Mouse (Mus musculus) lung, postnatal 0 days (tissue): ENCODE data around the gene Insl6. TPM values are rescaled to one million over a fixed set of nuclear protein-coding genes. Genes with fewer than 3 reads are reported as not detected.

Source experiments
- ATAC-seq: fragments of 200-750 bp; cut with Nextera tagmentation; 2 replicates; pipeline ENCODE4 v1.8.0; 2017; ENCODE audit warnings: moderate library complexity
- DNase-seq: peaks from one replicate; pipeline ENCODE4 v3.0.0-alpha.2; 2016; ENCODE audit warnings: low spot score
- H3K27ac ChIP-seq: fragments of 300-500 bp; sonication (generic); 2 replicates; pipeline ENCODE4 v1.5.1; 2014; ENCODE audit warnings: antibody characterized with exemption, mild to moderate bottlenecking, low read length, mixed read lengths
- H3K27me3 ChIP-seq: fragments of 300-500 bp; sonication (generic); replicated peaks from 2 replicates; pipeline ENCODE4 v1.6.1; 2014; ENCODE audit warnings: low read length, mixed read lengths; ENCODE audit not compliant: insufficient read depth
- H3K36me3 ChIP-seq: fragments of 300-500 bp; sonication (generic); 2 replicates; pipeline ENCODE4 v1.6.1; 2014; ENCODE audit warnings: low read length, mixed read lengths; ENCODE audit not compliant: insufficient read depth
- H3K4me1 ChIP-seq: fragments of 300-500 bp; sonication (generic); 2 replicates; pipeline ENCODE4 v1.6.1; 2014; ENCODE audit warnings: antibody characterized with exemption, low read depth, low read length, mixed read lengths; ENCODE audit not compliant: insufficient read depth
- H3K4me2 ChIP-seq: fragments of 300-500 bp; sonication (generic); replicated peaks from 2 replicates; pipeline ENCODE4 v1.6.1; 2014; ENCODE audit warnings: low read depth, mild to moderate bottlenecking, low read length, moderate library complexity, mixed read lengths
- H3K4me3 ChIP-seq: fragments of 300-500 bp; sonication (generic); 2 replicates; pipeline ENCODE4 v1.5.1; 2014; ENCODE audit warnings: low read depth, low read length
- H3K9ac ChIP-seq: fragments of 300-500 bp; sonication (generic); replicated peaks from 2 replicates; pipeline ENCODE4 v1.6.1; 2014; ENCODE audit warnings: low read depth, mild to moderate bottlenecking
- H3K9me3 ChIP-seq: fragments of 300-500 bp; sonication (generic); 2 replicates; pipeline ENCODE4 v1.6.1; 2016; ENCODE audit warnings: low read length, mixed read lengths
- CTCF ChIP-seq: IDR thresholded peaks from 2 replicates; pipeline ENCODE4 v1.5.1; 2016; ENCODE audit warnings: antibody characterized with exemption, mild to moderate bottlenecking
- EP300 ChIP-seq: IDR thresholded peaks from 2 replicates; pipeline ENCODE4 v1.6.1; 2016; ENCODE audit warnings: antibody characterized with exemption, mild to moderate bottlenecking, control low read depth
- WGBS: fragments of 180-500 bp; shearing (Covaris S2); extraction: QIAGEN DNeasy Blood & Tissue Kit; methylation state at CpG from one replicate; pipeline ENCODE4 v1.1.7; 2014; 5-methylcytosine and 5-hydroxymethylcytosine counted together
- polyA plus RNA-seq: library from polyadenylated mRNA; unstranded; fragments of >200 nt; fragmentation: Nextera tagmentation; extraction: Ambion mirVana; gene quantifications from 2 replicates; pipeline ENCODE4 v1.2.1, GENCODE M21; 2015

The Insl6 gene
- polyA plus RNA-seq, result 0.57 and 1.5 TPM in 2 replicates

DNA sequence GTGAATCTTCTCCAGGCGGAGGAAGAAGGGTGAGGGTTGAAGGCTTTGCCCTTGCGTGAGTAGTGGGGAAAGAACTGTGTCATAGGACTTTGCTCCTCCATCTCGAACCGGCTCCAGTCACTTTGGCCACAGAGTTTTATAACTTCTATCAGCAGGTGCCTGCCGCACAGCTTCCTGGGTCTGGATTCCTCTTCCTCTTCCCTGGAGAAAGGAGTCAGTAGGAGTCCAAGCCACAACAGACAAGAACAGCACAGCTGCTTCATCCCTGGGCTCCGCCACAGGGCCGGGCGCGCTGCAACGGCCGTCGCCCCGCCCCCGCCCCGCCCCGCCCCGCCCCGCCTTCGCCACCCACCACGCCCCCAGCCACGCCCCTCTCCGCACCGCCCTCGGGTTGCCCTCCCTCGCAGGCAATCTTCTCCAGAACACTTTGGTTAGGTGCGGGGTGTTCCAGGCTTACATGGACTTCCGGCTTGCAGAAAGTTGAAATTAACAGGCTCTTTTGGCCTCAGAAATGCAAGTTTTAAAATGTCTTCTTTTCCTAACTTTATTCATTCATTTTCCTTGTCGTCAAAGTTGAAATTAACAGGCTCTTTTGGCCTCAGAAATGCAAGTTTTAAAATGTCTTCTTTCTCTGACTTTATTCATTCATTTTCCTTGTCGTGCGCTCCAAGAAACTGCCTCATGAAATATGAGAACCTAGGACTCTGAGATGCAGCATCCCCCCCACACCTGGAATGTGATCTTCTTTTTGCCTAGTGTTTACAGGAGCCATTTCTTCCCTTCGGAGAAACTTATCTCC is at the start of gene Insl6:
Gene Insl6 (minus strand): TSS at position 304 of the 799 bp plus-strand sequence.
- H3K36me3 ChIP-seq, result no peaks in the 10 kb centered on the region
- DNase-seq, result peak; percentile 72
- ATAC-seq, result peak; percentile 99
- H3K9ac ChIP-seq, result no peak within 1 kb of the TSS
- H3K4me3 ChIP-seq, result peak within 1 kb of the TSS; percentile 22
- H3K27ac ChIP-seq, result no peak within 1 kb of the TSS
- H3K9me3 ChIP-seq, result no peaks in the 10 kb centered on the region
- 2% methylated on average over 29 of the region's 31 CpGs for WGBS
- TF ChIP-seq CTCF (no peak), EP300 (no peak)
- peak within 1 kb of the TSS; percentile 61 for H3K4me2 ChIP-seq
- 0 out of 2 replicates have a peak, but pooled peaks cover 6% of the 10 kb centered on the region for H3K27me3 ChIP-seq
- H3K4me1 ChIP-seq, result peaks cover 4% of the 10 kb centered on the region; the same call in 1 of the 2 replicates

DNA sequence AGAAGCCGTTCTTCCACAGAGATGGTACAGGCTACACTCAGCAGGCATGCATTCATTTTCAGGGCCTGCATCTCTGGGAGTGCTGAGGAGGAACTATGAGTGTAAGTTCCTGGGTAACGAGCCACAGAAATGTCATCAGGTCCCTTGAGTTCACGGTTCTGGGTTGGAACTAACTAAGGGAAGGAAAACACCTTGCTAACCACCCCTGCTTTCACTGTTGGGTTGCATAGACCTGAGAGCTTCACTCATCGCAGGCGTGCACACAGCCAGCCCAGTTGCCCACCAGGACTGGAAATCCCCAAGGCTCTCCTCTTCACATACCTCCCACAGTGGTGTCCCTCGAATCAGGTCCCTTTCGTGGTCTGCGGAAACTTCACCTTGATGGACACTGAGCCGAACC is 49.8 kb upstream of the Insl6 start:
- Histone ChIP-seq H3K4me2 (no peak overlapping the region), H3K36me3 (no peaks in the 10 kb centered on the region), H3K9me3 (no peaks in the 10 kb centered on the region), H3K27me3 (no peaks in the 10 kb centered on the region), H3K4me1 (0 out of 2 replicates have a peak, but pooled peaks cover 5% of the 10 kb centered on the region), H3K27ac (no peak overlapping the region), H3K4me3 (no peak overlapping the region), H3K9ac (no peak overlapping the region)
- TF ChIP-seq CTCF, result no peak
- ATAC-seq (no peak), DNase-seq (no peak)
- WGBS, result 89% methylated on average over 9 of the region's 9 CpGs

DNA sequence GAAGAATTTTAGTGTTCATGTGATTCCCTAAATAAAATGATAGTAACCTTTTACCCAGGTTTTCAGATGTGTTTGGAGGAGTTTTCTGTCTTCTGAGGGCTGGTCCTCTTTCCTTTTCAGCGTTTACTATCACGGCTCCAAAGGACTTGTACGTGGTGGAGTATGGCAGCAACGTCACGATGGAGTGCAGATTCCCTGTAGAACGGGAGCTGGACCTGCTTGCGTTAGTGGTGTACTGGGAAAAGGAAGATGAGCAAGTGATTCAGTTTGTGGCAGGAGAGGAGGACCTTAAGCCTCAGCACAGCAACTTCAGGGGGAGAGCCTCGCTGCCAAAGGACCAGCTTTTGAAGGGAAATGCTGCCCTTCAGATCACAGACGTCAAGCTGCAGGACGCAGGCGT is 48.3 kb upstream of the Insl6 start:
- Histone ChIP-seq H3K27me3 (no peaks in the 10 kb centered on the region), H3K27ac (no peak overlapping the region), H3K4me1 (0 out of 2 replicates have a peak, but pooled peaks cover 5% of the 10 kb centered on the region), H3K9ac (no peak overlapping the region), H3K9me3 (no peaks in the 10 kb centered on the region), H3K4me2 (peak overlapping the region; percentile 33), H3K36me3 (no peaks in the 10 kb centered on the region), H3K4me3 (no peak overlapping the region)
- no peak for TF ChIP-seq CTCF
- no peak for TF ChIP-seq EP300
- no peak for DNase-seq
- 27% methylated on average over 11 of the region's 11 CpGs for WGBS
- no peak for ATAC-seq

DNA sequence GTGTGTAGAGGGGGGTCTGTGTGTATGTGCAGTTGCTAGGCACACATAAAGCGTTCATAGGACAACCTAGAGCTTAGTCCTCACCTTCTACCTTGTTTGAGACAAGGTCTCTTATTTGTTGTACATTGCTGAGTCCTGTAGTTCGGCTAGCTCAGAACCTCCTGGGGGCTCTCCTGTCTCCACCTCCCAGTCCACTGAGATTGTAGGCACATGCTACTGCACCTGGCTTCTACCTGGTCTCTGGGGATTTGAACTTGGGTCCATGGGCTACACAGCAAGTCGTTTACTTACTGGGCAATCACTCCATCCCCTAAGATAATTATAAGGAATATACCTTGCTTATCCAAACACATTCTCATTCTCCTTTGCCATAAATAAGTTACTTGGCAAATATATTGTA is 47.5 kb upstream of the Insl6 start:
- DNase-seq (no peak), ATAC-seq (no peak)
- Histone ChIP-seq H3K9me3 (no peaks in the 10 kb centered on the region), H3K4me1 (0 out of 2 replicates have a peak, but pooled peaks cover 5% of the 10 kb centered on the region), H3K27ac (no peak overlapping the region), H3K9ac (no peak overlapping the region), H3K4me3 (no peak overlapping the region), H3K36me3 (no peaks in the 10 kb centered on the region), H3K4me2 (peak overlapping the region; percentile 47; the same call in 1 of the 2 replicates), H3K27me3 (no peaks in the 10 kb centered on the region)
- no peak for TF ChIP-seq CTCF
- WGBS, result 86% methylated on average over 3 of the region's 3 CpGs

DNA sequence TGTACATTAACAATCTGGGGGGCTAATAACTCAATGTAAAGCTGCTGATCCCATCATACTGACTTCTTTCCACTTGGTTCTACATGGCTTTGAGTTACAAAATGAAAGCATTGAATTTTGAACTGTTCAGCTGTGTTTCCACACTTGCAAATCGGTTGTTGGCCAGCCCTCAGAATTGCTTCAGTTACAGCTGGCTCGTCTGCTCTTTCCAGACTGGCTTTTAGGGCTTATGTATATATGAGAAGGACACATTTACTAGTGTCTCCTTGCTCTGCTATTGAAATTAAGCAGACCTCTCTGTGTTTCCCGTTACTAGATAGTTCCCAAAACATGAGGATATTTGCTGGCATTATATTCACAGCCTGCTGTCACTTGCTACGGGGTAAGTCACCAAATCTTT is 47.0 kb upstream of the Insl6 start:
- Histone ChIP-seq H3K4me2 (peak overlapping the region; percentile 47), H3K4me3 (peak overlapping the region; percentile 27), H3K4me1 (peaks cover 8% of the 10 kb centered on the region; the same call in 1 of the 2 replicates), H3K27me3 (no peaks in the 10 kb centered on the region), H3K9ac (no peak overlapping the region), H3K27ac (no peak overlapping the region), H3K9me3 (no peaks in the 10 kb centered on the region), H3K36me3 (no peaks in the 10 kb centered on the region)
- 50% methylated on average over 4 of the region's 4 CpGs for WGBS
- ATAC-seq (no peak), DNase-seq (peak; percentile 56)
- TF ChIP-seq EP300 (no peak), CTCF (no peak)

DNA sequence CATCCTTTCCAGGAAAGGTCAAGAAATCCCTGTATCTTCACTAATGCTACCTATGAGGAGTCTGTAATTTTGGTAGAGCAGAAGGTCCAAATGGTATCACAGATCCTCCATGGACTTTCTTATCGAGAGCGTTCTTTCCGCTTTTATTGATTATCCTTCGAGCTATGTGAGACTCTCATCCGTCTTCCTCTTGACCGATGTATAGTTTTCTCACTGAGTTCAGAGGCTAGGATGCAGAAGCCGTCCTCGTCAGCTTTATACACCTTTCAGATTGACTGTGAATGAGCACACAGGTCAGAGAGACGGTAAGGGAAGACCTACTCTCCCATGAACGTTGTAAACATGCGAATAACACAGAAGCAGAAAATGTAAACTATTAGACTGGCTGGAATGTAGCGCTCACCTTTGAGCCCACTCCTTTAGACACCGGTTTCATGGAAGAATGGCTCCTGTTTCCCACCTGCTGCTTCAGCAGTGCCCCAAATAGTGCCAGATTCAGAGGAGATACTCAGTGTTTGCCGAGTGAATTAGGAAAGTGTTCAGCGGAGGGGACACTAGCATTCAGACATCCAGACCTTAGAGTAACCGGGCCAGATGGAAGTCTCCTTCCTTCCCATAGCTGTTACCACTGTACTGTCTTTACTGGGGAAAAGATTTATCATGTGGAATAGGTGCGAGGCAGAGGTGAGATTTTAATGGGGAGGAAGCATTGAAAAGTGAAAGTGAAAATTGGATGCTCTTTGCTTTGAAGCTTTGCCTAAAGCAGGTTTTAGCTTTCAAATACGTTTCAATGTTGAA is 46.3 kb upstream of the Insl6 start:
- Histone ChIP-seq H3K4me1 (peaks cover 8% of the 10 kb centered on the region; the same call in 1 of the 2 replicates), H3K27ac (no peak overlapping the region), H3K4me3 (peak overlapping the region; percentile 27), H3K27me3 (no peaks in the 10 kb centered on the region), H3K36me3 (no peaks in the 10 kb centered on the region), H3K9me3 (no peaks in the 10 kb centered on the region), H3K4me2 (peak overlapping the region; percentile 47), H3K9ac (no peak overlapping the region)
- 67% methylated on average over 18 of the region's 18 CpGs for WGBS
- TF ChIP-seq CTCF, result no peak
- ATAC-seq, result no peak
- DNase-seq, result no peak
